Mouse (Mus musculus) embryonic fibroblast, embryonic 13.5 days (primary cell): ENCODE results near the gene Cdk6. TPM values are rescaled to one million over a fixed set of nuclear protein-coding genes. Genes with fewer than 3 reads are reported as not detected.
A peak's percentile ranks its signal among the peaks of the same experiment; 100 is the strongest.

Experiments
- H3K27ac ChIP-seq: 2 replicates; pipeline ENCODE4 v1.5.1; 2012; ENCODE audit warnings: low read length, control low read depth, inconsistent platforms; ENCODE audit not compliant: insufficient read depth
- H3K4me1 ChIP-seq: 2 replicates; pipeline ENCODE4 v1.6.1; 2011; ENCODE audit warnings: low read length; ENCODE audit not compliant: control insufficient read depth, insufficient read depth
- H3K4me3 ChIP-seq: 2 replicates; pipeline ENCODE4 v1.5.1; 2011; ENCODE audit warnings: mild to moderate bottlenecking, control low read depth, low read length; ENCODE audit not compliant: insufficient read depth
- CTCF ChIP-seq: IDR thresholded peaks from 2 replicates; pipeline ENCODE4 v1.5.1; 2011; ENCODE audit warnings: mild to moderate bottlenecking, control low read depth, low read length, moderate library complexity, borderline replicate concordance; ENCODE audit not compliant: insufficient read depth
- POLR2A ChIP-seq: IDR thresholded peaks from 2 replicates; pipeline ENCODE4 v1.6.1; 2011; ENCODE audit warnings: low read depth, mild to moderate bottlenecking, control low read depth, low read length, moderate library complexity
- polyA plus RNA-seq: library from polyadenylated mRNA; stranded (reverse); fragments of >200 nt; gene quantifications from 2 replicates; pipeline ENCODE4 v1.2.4, GENCODE M21; 2011; ENCODE audit warnings: low read depth; ENCODE audit not compliant: missing spikeins, insufficient read length

Gene Cdk6
- polyA plus RNA-seq, 1 experiment: 30.5 TPM

GRCm38 (mm10) chr5:3501564-3502001, 160.3 kb downstream of the Cdk6 start:
- H3K4me3 ChIP-seq: no peak overlapping the region
- peaks cover 26% of the 10 kb centered on the region for H3K4me1 ChIP-seq
- TF ChIP-seq POLR2A (no peak), CTCF (no peak)
- H3K27ac ChIP-seq: peak overlapping the region; percentile 72; the same call in 1 of the 2 replicates

GRCm38 (mm10) chr5:3502610-3503350, 161.5 kb downstream of the Cdk6 start:
- Histone ChIP-seq H3K27ac (peak overlapping the region; percentile 38; the same call in 1 of the 2 replicates), H3K4me3 (no peak overlapping the region), H3K4me1 (peaks cover 26% of the 10 kb centered on the region)
- TF ChIP-seq CTCF (no peak), POLR2A (no peak)

GRCm38 (mm10) chr5:3503373-3503772, 162.1 kb downstream of the Cdk6 start:
- TF ChIP-seq CTCF (no peak), POLR2A (no peak)
- peaks cover 26% of the 10 kb centered on the region for H3K4me1 ChIP-seq
- peak overlapping the region; percentile 38; the same call in 1 of the 2 replicates for H3K27ac ChIP-seq
- H3K4me3 ChIP-seq: no peak overlapping the region

- H3K4me3 ChIP-seq: no peak overlapping the region
- TF ChIP-seq CTCF (no peak), POLR2A (no peak)
- H3K4me1 ChIP-seq: peaks cover 26% of the 10 kb centered on the region
- H3K27ac ChIP-seq: no peak overlapping the region
Measured at GRCm38 (mm10) chr5:3503836-3504323, 162.6 kb downstream of the Cdk6 start.

- H3K4me1 ChIP-seq: peaks cover 26% of the 10 kb centered on the region
- H3K27ac ChIP-seq: no peak overlapping the region
- TF ChIP-seq CTCF: no peak
- TF ChIP-seq POLR2A: no peak
- no peak overlapping the region for H3K4me3 ChIP-seq
Measured at GRCm38 (mm10) chr5:3504453-3504852, 163.2 kb downstream of the Cdk6 start.

- H3K27ac ChIP-seq: no peak overlapping the region
- no peak overlapping the region for H3K4me3 ChIP-seq
- TF ChIP-seq CTCF (no peak), POLR2A (no peak)
- H3K4me1 ChIP-seq: peaks cover 22% of the 10 kb centered on the region
Measured at GRCm38 (mm10) chr5:3505553-3505952, 164.3 kb downstream of the Cdk6 start.

GRCm38 (mm10) chr5:3508480-3509381, 167.4 kb downstream of the Cdk6 start:
- Histone ChIP-seq H3K4me3 (no peak overlapping the region), H3K27ac (no peak overlapping the region), H3K4me1 (peaks cover 3% of the 10 kb centered on the region)
- TF ChIP-seq CTCF: no peak
- TF ChIP-seq POLR2A: no peak

GRCm38 (mm10) chr5:3509503-3509902, 168.2 kb downstream of the Cdk6 start:
- TF ChIP-seq POLR2A: no peak
- no peak for TF ChIP-seq CTCF
- no peaks in the 10 kb centered on the region; the same call in none of the 2 replicates for H3K4me1 ChIP-seq
- H3K27ac ChIP-seq: no peak overlapping the region; the same call in 1 of the 2 replicates
- no peak overlapping the region for H3K4me3 ChIP-seq

- H3K4me3 ChIP-seq: no peak overlapping the region
- H3K27ac ChIP-seq: no peak overlapping the region
- TF ChIP-seq CTCF (no peak), POLR2A (no peak)
- no peaks in the 10 kb centered on the region; the same call in 1 of the 2 replicates for H3K4me1 ChIP-seq
Measured at GRCm38 (mm10) chr5:3511097-3511795, 170.0 kb downstream of the Cdk6 start.
